Mouse (Mus musculus): ENCODE data around the gene Slc9a7.

The Slc9a7 gene

DNA sequence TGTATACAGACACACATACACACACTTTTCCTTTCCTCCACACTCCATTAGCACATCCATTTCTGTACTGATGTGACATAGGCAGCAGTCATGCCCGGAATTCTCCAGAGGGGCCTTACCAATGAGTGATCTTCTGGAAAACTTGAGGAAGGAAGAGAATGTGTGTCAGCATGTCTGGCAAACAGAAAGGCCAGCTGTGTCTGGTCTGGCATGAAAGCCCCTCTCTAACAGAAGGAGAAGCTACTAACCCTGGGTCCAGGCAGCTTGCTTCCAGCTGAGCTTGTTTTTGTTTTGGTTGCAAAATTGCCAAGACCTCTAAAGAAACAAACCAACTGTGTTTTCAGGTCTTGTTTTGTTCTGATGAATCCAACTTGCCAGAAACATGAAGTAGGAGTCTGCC lies 162.1 kb downstream of the Slc9a7 start:
- DNase-seq, result no peak

DNA sequence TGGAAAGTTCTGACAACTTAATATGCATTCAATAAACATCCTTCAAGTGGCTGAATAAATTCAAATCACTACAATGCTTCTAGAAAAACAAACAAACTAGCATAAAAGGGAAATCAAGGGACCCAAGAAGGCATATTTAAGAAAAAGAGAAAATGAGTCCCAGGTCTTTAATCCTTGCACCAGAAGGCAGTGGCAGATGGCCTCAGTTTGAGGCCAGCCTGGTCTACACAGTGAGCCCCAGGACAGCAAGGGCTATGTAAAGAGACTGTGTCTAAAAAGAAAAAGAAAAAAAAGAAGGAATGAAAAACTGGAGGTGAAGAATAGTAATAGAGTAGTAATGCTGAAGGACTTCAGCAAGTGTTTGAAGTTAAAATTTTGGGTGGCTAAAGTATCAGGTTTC lies 162.7 kb downstream of the Slc9a7 start:
- DNase-seq, result no peak

DNA sequence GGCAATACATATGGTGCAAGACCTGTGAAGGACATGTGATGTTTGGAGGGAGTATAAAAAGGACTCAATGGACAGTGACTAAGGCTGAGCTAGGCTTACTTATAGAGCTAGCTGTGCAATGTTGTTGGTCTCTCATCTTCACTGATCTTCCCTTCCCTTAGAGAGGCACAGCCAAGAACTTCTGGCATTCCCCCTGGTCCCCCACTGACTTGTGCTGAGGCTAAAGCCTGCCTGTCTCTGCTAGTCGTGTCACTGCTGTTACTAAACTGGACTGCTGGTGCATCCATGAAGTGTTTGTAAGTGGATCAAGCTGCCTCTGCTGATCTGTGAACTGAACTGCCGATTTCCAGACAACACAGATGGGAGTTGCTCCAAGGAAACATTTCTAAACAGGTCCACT lies 166.1 kb downstream of the Slc9a7 start:
- no peak for DNase-seq

DNA sequence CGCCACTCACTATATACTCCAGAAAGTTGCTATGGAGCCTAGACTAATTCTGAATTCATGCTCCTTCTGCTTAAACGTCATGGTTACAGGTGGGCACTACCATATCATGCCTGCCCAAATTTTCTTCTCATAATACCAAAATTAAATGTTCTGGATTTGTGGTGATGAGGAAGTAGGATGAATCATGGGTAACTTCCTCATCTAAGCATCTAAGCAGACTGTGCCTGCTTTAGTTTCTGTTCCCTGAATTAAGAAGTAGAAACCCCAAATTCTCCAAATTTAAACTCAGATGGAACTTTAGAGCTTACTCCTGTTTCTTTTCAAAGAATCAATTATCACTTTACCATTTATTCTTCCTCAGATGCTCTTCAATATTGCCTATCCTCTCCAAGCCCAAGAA lies 173.9 kb downstream of the Slc9a7 start:
- no peak for DNase-seq

DNA sequence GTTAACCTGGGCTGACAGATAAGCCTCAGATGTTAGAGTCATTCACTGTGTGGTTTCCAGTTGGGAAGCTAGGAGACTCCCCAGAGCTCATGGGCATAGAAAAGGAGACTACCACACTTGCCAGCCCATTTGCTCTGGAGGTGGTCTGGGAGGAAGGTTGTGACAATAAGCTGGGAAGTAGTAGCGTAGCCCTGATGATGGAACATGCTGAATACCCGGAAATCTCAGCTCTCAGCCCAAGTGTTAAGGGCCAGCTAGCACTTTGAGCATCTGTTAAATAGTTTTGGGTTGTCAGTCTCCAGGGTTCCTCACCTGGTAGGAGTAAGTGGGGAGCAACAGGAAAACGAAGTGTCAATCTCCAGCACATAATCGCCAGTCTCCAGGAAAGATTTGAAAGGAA lies 221.4 kb downstream of the Slc9a7 start:
- DNase-seq, result no peak

DNA sequence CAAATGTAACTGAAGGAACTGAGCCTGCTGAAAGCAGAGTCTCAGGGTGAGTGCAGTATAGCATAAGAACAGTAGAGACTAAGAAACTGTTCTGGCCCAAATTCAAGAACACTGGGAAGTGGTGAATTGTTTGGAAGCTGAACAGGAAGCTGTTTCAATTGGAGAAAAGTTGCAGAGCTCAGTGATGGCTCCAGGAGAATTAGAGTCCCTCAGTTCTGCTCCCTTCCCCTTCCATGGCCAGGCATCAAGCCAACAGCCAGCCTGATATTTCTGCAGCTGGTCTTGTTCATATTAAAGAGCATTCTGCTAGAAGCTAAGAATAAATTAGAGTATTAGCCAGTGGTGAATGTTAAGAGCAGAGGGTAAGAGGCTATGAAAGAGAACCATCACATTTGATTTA lies 225.0 kb downstream of the Slc9a7 start:
- peak; percentile 1 for DNase-seq

DNA sequence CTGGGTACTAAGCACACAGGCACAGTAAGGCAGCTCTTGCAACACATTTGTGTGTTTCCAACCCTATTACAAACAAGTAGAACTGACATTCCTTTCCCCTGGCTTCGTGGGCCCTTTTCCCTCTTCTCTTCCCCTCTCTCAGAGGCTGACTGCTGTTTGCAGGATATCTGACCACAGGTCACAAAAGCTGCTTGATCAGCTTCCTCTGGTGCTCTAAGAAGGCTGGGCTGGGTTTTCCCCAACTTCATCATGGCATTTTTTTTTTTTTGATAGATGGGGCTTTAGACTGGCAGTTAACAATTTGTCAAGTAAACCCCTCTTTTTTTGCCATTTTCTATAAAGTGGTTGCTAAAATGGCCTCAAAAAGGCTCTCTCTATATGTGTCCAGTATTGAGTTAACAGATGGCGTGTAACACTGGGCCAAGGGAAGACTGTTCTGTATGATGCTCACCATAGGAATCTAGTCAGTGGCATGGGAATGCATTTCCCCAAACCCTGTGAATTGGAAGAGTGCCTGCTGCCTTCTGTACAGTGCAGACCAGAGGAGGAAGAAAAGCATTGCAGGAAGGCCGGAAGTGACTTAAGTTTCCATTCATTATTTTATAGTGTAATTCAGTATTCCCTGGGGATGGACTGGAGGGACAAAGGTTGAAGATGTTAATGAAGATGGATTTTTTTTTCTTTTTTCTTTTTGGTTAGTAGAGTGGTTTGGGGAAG lies 229.7 kb downstream of the Slc9a7 start:
- DNase-seq, result no peak

DNA sequence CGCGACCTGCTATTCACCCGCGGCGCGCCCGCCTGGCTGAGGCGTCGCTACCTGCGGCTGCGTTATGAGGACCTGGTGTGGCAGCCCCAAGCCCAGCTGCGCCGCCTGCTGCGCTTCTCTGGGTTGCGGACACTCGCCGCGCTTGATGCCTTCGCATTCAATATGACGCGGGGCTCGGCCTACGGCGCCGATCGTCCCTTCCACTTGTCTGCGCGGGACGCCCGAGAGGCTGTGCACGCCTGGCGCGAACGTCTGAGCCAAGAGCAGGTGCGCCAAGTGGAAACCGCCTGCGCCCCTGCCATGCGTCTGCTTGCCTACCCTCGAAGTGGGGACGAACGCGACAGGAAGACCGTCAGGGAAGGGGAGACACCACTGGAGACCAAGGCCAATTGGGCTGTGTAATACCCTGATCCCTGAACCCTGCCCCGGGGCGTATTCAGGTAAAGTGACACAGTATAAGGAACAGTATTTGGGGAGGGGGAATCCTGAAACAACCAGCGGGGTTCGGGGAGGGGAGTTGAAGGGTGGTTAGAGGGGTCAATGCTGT lies 230.8 kb downstream of the Slc9a7 start:
- DNase-seq, result no peak

DNA sequence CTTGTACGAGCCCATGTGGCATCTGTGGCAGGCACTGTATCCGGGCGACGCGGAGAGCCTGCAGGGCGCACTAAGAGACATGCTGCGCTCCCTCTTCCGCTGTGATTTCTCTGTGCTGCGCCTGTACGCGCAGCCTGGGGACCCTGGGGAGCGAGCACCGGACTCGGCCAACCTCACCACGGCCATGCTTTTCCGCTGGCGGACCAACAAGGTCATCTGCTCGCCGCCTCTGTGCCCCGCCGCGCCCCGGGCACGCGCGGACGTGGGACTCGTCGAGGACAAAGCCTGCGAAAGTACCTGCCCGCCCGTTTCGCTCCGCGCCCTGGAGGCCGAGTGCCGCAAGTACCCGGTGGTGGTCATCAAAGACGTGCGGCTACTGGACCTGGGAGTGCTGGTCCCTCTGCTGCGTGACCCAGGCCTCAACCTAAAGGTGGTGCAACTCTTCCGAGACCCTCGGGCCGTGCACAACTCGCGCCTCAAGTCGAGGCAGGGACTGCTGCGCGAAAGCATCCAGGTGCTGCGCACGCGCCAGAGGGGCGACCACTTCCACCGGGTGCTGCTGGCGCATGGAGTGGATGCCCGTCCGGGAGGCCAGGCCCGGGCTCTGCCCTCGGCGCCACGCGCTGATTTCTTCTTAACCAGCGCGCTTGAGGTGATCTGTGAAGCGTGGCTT lies 231.4 kb downstream of the Slc9a7 start:
- DNase-seq, result peak; percentile 1

DNA sequence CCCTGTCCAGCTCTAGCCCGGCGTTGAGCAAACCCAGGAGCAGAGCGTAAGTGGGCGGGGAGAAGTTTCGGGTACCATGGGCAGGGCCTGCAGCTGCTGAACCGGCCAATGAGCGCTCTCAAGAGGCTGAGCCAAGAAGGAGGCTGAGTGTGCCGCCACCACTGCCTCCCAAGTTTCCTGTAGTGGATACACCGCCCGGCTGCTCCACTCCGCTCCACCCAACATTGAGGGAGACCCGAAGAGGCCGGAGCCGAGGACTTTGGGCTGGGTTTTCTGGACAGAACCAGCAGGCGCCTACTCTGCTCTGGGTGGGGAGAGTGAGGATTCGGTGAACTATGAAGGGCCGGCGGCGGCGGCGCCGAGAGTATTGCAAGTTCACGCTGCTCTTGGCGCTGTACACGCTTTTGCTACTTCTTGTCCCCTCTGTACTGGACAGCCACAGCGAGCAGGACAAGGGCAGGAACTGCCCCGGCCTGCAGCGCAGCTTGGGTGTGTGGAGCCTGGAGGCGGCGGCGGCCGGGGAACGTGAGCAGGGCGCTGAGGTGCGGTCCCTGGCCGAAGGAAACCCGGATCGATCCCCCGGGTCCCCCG lies 232.1 kb downstream of the Slc9a7 start, which contains the start of gene Chst7:
Gene Chst7 (plus strand): TSS at position 180 of the 591 bp plus-strand sequence.
- peak; percentile 45 for DNase-seq

All from right cerebral cortex, adult 18-20 months (tissue).